16 mouse cellular contexts compared by ENCODE assay signal in the genomic region with DNA sequence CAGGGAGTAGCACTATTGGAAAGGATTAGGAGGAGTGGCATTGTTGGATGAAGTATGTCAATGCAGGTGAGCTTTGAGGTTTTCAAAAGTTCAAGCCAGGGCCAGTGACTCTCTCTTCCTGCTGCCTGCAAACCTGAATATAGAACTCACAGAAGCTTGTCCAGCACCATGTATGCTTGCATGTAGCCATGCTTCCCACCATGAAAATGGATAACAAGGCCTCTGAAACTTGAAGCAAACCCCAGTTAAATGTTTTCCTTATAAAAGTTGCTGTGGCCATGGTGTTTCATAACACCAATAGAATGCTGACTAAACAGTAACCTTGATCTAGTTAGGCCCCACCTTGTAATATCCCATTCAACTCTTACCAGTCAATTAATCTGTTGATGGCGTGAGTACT.
"Had no signal": no experiment of that assay in that cellular context is flagged by ENCODE, and none has a peak within 500 bp of the region (broad histone marks: within the 10 kb centered on the region; RNA-seq: fewer than 3 reads in every experiment).

No protein-coding gene starts in this region.

- H3K36me3 ChIP-seq: neural tube, embryonic 12.5 days; neural tube, embryonic 13.5 days; neural tube, embryonic 15.5 days; stomach, embryonic 15.5 days had no signal

- H3K9ac ChIP-seq: neural tube, embryonic 12.5 days; neural tube, embryonic 13.5 days; neural tube, embryonic 15.5 days; stomach, embryonic 15.5 days had no signal

- H3K4me1 ChIP-seq: neural tube, embryonic 12.5 days; neural tube, embryonic 13.5 days; neural tube, embryonic 15.5 days; stomach, embryonic 15.5 days had no signal

- H3K27me3 ChIP-seq: neural tube, embryonic 12.5 days; neural tube, embryonic 13.5 days; neural tube, embryonic 15.5 days; stomach, embryonic 15.5 days had no signal

- H3K9me3 ChIP-seq: neural tube, embryonic 12.5 days; neural tube, embryonic 13.5 days; neural tube, embryonic 15.5 days; stomach, embryonic 15.5 days had no signal

- H3K4me2 ChIP-seq: neural tube, embryonic 12.5 days; neural tube, embryonic 13.5 days; neural tube, embryonic 15.5 days; stomach, embryonic 15.5 days had no signal

- H3K4me3 ChIP-seq: neural tube, embryonic 12.5 days; neural tube, embryonic 13.5 days; neural tube, embryonic 15.5 days; stomach, embryonic 15.5 days had no signal

- H3K27ac ChIP-seq: neural tube, embryonic 12.5 days; neural tube, embryonic 13.5 days; neural tube, embryonic 15.5 days; stomach, embryonic 15.5 days; stomach, postnatal 0 days had no signal

- DNase-seq: retina, postnatal 1 day; right cerebral cortex, adult 18-20 months; right cerebral cortex, postnatal 14 days; right cerebral cortex, postnatal 25 days; right cerebral cortex, postnatal 4 days; spleen, adult 18-20 months; thymus, adult 18-20 months; thymus, adult 2 months; thymus, postnatal 14 days; thymus, postnatal 36 days; thymus, postnatal 4 days had no signal
